Mouse (Mus musculus): ENCODE data around the gene Dkk2.

DNA sequence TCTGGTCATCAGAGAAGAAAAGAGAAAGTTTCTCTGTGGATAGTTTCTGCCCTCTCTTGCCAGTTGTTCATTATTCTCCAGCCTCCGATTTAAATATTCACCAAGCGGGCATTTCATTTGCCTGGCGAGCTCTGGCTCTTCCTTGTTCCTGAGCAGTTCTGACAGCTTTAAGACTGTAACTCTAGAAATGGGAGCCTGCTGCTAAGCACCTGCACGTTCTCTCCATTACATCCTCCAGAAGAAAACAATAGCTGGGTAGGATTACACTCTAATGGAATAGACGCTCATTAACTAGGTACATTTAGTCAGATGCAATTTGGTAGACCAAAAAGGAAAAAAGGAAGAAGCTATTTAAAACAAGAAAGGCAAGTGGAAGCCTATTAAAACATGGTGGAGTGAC lies 36.3 kb downstream of the Dkk2 start:
- TF ChIP-seq GATA1 (IDR thresholded peaks at IDR 0.05; ENCODE audit: borderline replicate concordance, low read length) (no peak), FLI1 (IDR thresholded peaks at IDR 0.05; ENCODE audit: low read length) (no peak)

Data from megakaryocyte, embryonic 14.5 days (primary cell).